Mouse (Mus musculus): ENCODE measurements around the gene Sval2. TPM values are rescaled to one million over a fixed set of nuclear protein-coding genes. Genes with fewer than 3 reads are reported as not detected.

Sval2 gene
- polyA plus RNA-seq (2012; rRNA removed): not detected in 2 replicates

GRCm38 (mm10) chr6:41852689-41853088, at the start of gene Sval2:
TSS of gene Sval2 (plus strand) at chr6:41852989.
- Histone ChIP-seq H3K4me1 (ENCODE audit: control insufficient read depth, insufficient read depth, low read length) (no peaks in the 10 kb centered on the region), H3K4me3 (replicated peaks; ENCODE audit: extremely low read depth, low read depth, low read length) (no peak within 1 kb of the TSS)
- DNase-seq: no peak
- TF ChIP-seq POLR2A (IDR thresholded peaks at IDR 0.05; ENCODE audit: borderline replicate concordance, extremely low read depth, low read depth, low read length) (no peak), CTCF (IDR thresholded peaks at IDR 0.05; ENCODE audit: insufficient read depth, low read length) (no peak)
- WGBS: 78% methylated on average over 3 of the region's 3 CpGs

- no peak for DNase-seq
- TF ChIP-seq POLR2A (IDR thresholded peaks at IDR 0.05; ENCODE audit: borderline replicate concordance, extremely low read depth, low read depth, low read length) (no peak), CTCF (IDR thresholded peaks at IDR 0.05; ENCODE audit: insufficient read depth, low read length) (no peak)
- no peak overlapping the region for H3K4me3 ChIP-seq (replicated peaks; ENCODE audit: extremely low read depth, low read depth, low read length)
- no peaks in the 10 kb centered on the region for H3K4me1 ChIP-seq (ENCODE audit: control insufficient read depth, insufficient read depth, low read length)
Observed at GRCm38 (mm10) chr6:41824086-41824485, 28.7 kb upstream of the Sval2 start.

- H3K4me3 ChIP-seq (replicated peaks; ENCODE audit: extremely low read depth, low read depth, low read length): no peak overlapping the region
- no peak for TF ChIP-seq CTCF (IDR thresholded peaks at IDR 0.05; ENCODE audit: insufficient read depth, low read length)
- TF ChIP-seq POLR2A (IDR thresholded peaks at IDR 0.05; ENCODE audit: borderline replicate concordance, extremely low read depth, low read depth, low read length): no peak
- WGBS: 74% methylated on average over 2 of the region's 2 CpGs
- no peaks in the 10 kb centered on the region for H3K4me1 ChIP-seq (ENCODE audit: control insufficient read depth, insufficient read depth, low read length)
- no peak for DNase-seq
Observed at GRCm38 (mm10) chr6:41829516-41829915, 23.3 kb upstream of the Sval2 start.

GRCm38 (mm10) chr6:41847235-41847634, 5.6 kb upstream of the Sval2 start, which contains the start of gene Pip:
TSS of gene Pip (plus strand) at chr6:41847535.
- no peak for DNase-seq
- no peaks in the 10 kb centered on the region for H3K4me1 ChIP-seq (ENCODE audit: control insufficient read depth, insufficient read depth, low read length)
- no peak for TF ChIP-seq POLR2A (IDR thresholded peaks at IDR 0.05; ENCODE audit: borderline replicate concordance, extremely low read depth, low read depth, low read length)
- TF ChIP-seq CTCF (IDR thresholded peaks at IDR 0.05; ENCODE audit: insufficient read depth, low read length): no peak
- 81% methylated on average over 2 of the region's 2 CpGs for WGBS
- H3K4me3 ChIP-seq (replicated peaks; ENCODE audit: extremely low read depth, low read depth, low read length): no peak within 1 kb of the TSS

- no peaks in the 10 kb centered on the region for H3K4me1 ChIP-seq (ENCODE audit: control insufficient read depth, insufficient read depth, low read length)
- TF ChIP-seq POLR2A (IDR thresholded peaks at IDR 0.05; ENCODE audit: borderline replicate concordance, extremely low read depth, low read depth, low read length) (no peak), CTCF (IDR thresholded peaks at IDR 0.05; ENCODE audit: insufficient read depth, low read length) (no peak)
- DNase-seq: no peak
- 60% methylated on average over 2 of the region's 2 CpGs for WGBS
- no peak overlapping the region for H3K4me3 ChIP-seq (replicated peaks; ENCODE audit: extremely low read depth, low read depth, low read length)
Observed at GRCm38 (mm10) chr6:41864038-41864437, 11.2 kb downstream of the Sval2 start.

GRCm38 (mm10) chr6:41911625-41912024, 58.8 kb downstream of the Sval2 start:
- DNase-seq: no peak
- TF ChIP-seq POLR2A (IDR thresholded peaks at IDR 0.05; ENCODE audit: borderline replicate concordance, extremely low read depth, low read depth, low read length) (no peak), CTCF (IDR thresholded peaks at IDR 0.05; ENCODE audit: insufficient read depth, low read length) (no peak)
- WGBS: 74% methylated on average over 5 of the region's 5 CpGs
- no peaks in the 10 kb centered on the region for H3K4me1 ChIP-seq (ENCODE audit: control insufficient read depth, insufficient read depth, low read length)
- no peak overlapping the region for H3K4me3 ChIP-seq (replicated peaks; ENCODE audit: extremely low read depth, low read depth, low read length)

Other genes starting within 250 kb of the Sval2 start
- gene Ephb6, start 247.5 kb upstream of the Sval2 start, polyA plus RNA-seq (2012; rRNA removed): 13.0 and 16.2 TPM in 2 replicates
- gene Trpv6, start 216.6 kb upstream of the Sval2 start, polyA plus RNA-seq (2012; rRNA removed): 3.0 and 4.5 TPM in 2 replicates
- gene Trpv5, start 172.2 kb upstream of the Sval2 start, polyA plus RNA-seq (2012; rRNA removed): not detected in 2 replicates
- gene Llcfc1, start 168.6 kb upstream of the Sval2 start, polyA plus RNA-seq (2012; rRNA removed): not detected in 2 replicates
- not detected in 2 replicates for gene Kel, start 148.7 kb upstream of the Sval2 start, polyA plus RNA-seq (2012; rRNA removed)
- gene Olfr459, start 77.8 kb upstream of the Sval2 start, polyA plus RNA-seq (2012; rRNA removed): not detected in 2 replicates
- gene Pip, start 5.5 kb upstream of the Sval2 start, polyA plus RNA-seq (2012; rRNA removed): not detected in 2 replicates
- 0.45 TPM in 1 of 2 replicates, not detected in the other for gene Sval1, start 98.6 kb downstream of the Sval2 start, polyA plus RNA-seq (2012; rRNA removed)
- gene Sval3, start 115.2 kb downstream of the Sval2 start, polyA plus RNA-seq (2012; rRNA removed): not detected in 2 replicates
- gene Sva, start 185.4 kb downstream of the Sval2 start, polyA plus RNA-seq (2012; rRNA removed): not detected in 2 replicates